Mouse (Mus musculus) liver, embryonic 13.5 days (tissue): Measurements from ENCODE around the gene Rtl9. TPM values are rescaled to one million over a fixed set of nuclear protein-coding genes. Genes with fewer than 3 reads are reported as not detected.

Source experiments
- ATAC-seq: fragments of 200-750 bp; cut with Nextera tagmentation; 2 replicates; pipeline ENCODE4 v1.8.0; 2017; ENCODE audit warnings: low read depth, mild to moderate bottlenecking, moderate number of reproducible peaks, moderate library complexity
- DNase-seq: peaks from one replicate; pipeline ENCODE4 v3.0.0; 2022
- H3K27ac ChIP-seq: fragments of 300-500 bp; sonication (generic); 2 replicates; pipeline ENCODE4 v1.5.1; 2015; ENCODE audit warnings: moderate library complexity, mild to moderate bottlenecking, inconsistent platforms
- H3K27me3 ChIP-seq: fragments of 300-500 bp; sonication (generic); 2 replicates; pipeline ENCODE4 v1.6.1; 2015; ENCODE audit warnings: mild to moderate bottlenecking, inconsistent platforms
- H3K36me3 ChIP-seq: fragments of 300-500 bp; sonication (generic); 2 replicates; pipeline ENCODE4 v1.6.1; 2015; ENCODE audit warnings: mild to moderate bottlenecking, inconsistent platforms
- H3K4me1 ChIP-seq: fragments of 300-500 bp; sonication (generic); replicated peaks from 2 replicates; pipeline ENCODE4 v1.6.1; 2015; ENCODE audit warnings: inconsistent platforms
- H3K4me2 ChIP-seq: fragments of 300-500 bp; sonication (generic); 2 replicates; pipeline ENCODE4 v1.6.1; 2015; ENCODE audit warnings: inconsistent platforms, mild to moderate bottlenecking, moderate library complexity
- H3K4me3 ChIP-seq: fragments of 300-500 bp; sonication (generic); replicated peaks from 2 replicates; pipeline ENCODE4 v1.5.1; 2015; ENCODE audit warnings: mild to moderate bottlenecking, inconsistent platforms
- H3K9ac ChIP-seq: fragments of 300-500 bp; sonication (generic); 2 replicates; pipeline ENCODE4 v1.6.1; 2015; ENCODE audit warnings: mild to moderate bottlenecking, inconsistent platforms
- H3K9me3 ChIP-seq: fragments of 300-500 bp; sonication (generic); replicated peaks from 2 replicates; pipeline ENCODE4 v1.6.1; 2016; ENCODE audit warnings: inconsistent platforms
- WGBS: fragments of 180-500 bp; shearing (Covaris S2); methylation state at CpG from one replicate; pipeline ENCODE4 v1.1.7; 2015; ENCODE audit not compliant: insufficient replicate concordance; 5-methylcytosine and 5-hydroxymethylcytosine counted together
- polyA plus RNA-seq: library from polyadenylated mRNA; unstranded; fragments of >200 nt; fragmentation: Nextera tagmentation; extraction: Ambion mirVana; gene quantifications from 2 replicates; pipeline ENCODE4 v1.2.1, GENCODE M21; 2015

The Rtl9 gene
- 0.02 TPM in 1 of 2 replicates, not detected in the other for polyA plus RNA-seq

DNA sequence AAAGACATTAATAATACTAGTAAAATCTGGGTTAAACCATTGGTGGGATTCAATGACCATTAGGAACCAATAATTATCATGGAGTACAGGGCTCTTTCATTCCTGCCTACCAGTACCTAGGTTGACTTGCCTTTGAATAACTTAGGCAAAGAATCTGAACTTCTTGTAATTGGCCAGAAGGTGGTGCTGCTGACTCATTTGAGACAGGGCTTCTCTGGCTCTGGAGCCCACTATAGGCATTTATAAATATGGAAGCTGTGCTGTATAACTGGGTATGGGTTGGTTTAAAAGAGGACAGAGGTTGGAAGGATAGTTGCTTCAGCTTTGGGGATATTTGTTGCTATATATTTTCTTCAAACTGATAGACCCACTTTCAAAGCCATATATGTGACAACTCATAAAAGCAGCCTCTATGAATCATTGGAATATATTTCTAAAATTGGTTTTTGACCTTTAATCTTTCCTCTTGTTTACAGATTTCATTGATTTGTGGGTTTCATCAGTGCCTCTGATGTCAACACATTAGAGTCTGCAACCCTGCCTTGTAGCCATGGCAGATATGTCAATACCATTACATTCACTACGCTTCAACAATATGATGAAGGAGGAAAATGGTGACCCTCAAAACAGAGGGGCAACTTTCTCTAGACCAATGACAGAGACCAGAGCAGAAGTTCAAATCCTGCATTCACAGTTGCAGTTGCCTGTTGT, at the start of gene Rtl9:
Gene Rtl9 (plus strand): TSS at position 551 of the 711 bp plus-strand sequence.
- DNase-seq (no peak), ATAC-seq (no peak)
- Histone ChIP-seq H3K27ac (no peak within 1 kb of the TSS), H3K9ac (no peak within 1 kb of the TSS), H3K27me3 (no peaks in the 10 kb centered on the region), H3K4me2 (no peak within 1 kb of the TSS), H3K4me1 (no peaks in the 10 kb centered on the region), H3K9me3 (no peaks in the 10 kb centered on the region), H3K36me3 (no peaks in the 10 kb centered on the region), H3K4me3 (no peak within 1 kb of the TSS)
- 96% methylated on average over 1 of the region's 1 CpGs for whole genome bisulfite sequencing

DNA sequence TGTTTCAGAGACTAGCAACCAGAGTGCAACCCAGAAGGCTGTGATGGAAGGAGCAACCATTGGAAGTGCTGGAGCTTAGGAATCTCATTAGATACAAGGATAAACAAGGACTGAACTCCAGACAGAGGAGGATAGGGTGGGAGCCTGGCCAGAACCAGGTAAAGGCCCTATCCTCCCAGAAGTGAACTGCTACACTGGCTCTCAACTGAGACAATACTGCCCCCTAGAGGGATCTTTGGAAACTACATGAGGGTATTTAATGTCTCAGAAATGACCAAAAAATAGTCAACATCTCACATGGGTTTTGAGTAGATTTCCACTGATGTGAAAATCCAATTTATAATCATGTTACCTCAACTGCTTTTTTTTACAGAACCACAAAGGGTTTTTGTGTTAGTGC, 47.9 kb upstream of the Rtl9 start:
- Histone ChIP-seq H3K4me1 (peaks cover 5% of the 10 kb centered on the region), H3K4me2 (no peak overlapping the region), H3K9me3 (no peaks in the 10 kb centered on the region), H3K9ac (no peak overlapping the region), H3K27me3 (0 out of 2 replicates have a peak, but pooled peaks cover 7% of the 10 kb centered on the region), H3K27ac (no peak overlapping the region), H3K36me3 (no peaks in the 10 kb centered on the region), H3K4me3 (no peak overlapping the region)
- DNase-seq (peak; percentile 19), ATAC-seq (peak; percentile 58; the same call in 1 of the 2 replicates)

DNA sequence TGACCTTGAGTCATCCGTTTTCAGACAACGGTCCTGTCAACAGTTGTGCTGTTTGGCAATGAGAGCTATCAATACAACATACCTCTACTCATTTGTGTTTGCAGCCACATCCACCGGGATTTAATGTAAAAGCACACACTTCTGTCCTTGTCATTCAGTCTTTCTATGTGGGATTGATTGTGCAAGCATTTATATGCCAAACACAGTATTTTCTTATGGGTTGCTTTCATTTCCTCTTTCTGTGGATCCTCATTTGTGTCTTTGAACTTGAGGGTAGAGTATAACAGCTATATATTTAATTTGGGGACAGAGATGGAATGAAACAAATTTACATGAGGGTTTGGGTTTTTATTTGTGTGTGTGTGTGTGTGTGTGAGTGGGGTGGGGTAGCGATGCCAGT, 47.5 kb upstream of the Rtl9 start:
- no peak for ATAC-seq
- H3K4me1 ChIP-seq = peaks cover under 1% of the 10 kb centered on the region
- no peak overlapping the region for H3K4me3 ChIP-seq
- no peaks in the 10 kb centered on the region for H3K9me3 ChIP-seq
- DNase-seq = no peak
- 64% methylated on average over 4 of the region's 4 CpGs for WGBS
- no peak overlapping the region for H3K4me2 ChIP-seq
- no peak overlapping the region for H3K27ac ChIP-seq
- H3K36me3 ChIP-seq = no peaks in the 10 kb centered on the region
- H3K9ac ChIP-seq = no peak overlapping the region
- 0 out of 2 replicates have a peak, but pooled peaks cover 7% of the 10 kb centered on the region for H3K27me3 ChIP-seq

- Histone ChIP-seq H3K9ac (no peak overlapping the region), H3K9me3 (no peaks in the 10 kb centered on the region), H3K27ac (no peak overlapping the region), H3K4me3 (no peak overlapping the region), H3K27me3 (peaks cover 27% of the 10 kb centered on the region), H3K4me1 (no peaks in the 10 kb centered on the region), H3K36me3 (no peaks in the 10 kb centered on the region), H3K4me2 (peak overlapping the region; percentile 24; the same call in 1 of the 2 replicates)
- DNase-seq (peak; percentile 23), ATAC-seq (no peak)
- 5% methylated on average over 12 of the region's 12 CpGs for WGBS
These were observed 40.6 kb upstream of the Rtl9 start for GRCm38 (mm10) chrX:143058829-143059228.

DNA sequence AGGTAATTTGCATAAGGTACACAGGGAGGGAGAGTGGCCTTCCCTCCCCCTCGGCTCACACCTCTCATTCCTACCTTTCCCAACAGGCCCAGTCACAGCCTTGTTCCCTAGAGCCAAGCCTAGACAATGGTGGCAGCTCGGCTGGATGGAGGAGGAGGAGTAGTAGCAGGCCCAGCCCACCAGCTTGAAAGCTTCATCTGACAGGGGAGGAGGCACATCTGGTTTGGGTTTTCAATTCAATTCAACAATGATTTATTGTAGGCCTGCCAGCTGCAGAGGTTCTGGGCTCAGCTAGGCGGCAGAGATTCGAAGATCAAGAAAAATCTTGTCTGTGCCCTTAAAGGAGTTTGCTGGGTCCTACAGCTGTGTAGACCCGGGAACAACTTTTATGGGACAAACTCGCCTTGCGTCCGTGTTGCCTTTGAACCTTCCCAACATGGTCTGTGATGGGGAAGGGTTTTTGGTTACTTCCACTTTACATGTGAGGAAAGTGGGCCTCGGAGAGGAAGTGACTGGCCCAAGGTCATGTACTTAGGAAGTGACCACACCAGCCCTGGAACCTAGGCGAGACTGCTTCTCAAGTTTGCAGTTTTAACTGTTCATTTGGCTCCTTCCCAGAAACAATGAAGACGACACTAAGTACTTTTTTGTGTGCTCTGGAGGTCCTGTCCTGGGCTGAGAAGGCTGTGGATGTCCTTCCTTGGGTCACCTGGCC, 36.6 kb upstream of the Rtl9 start:
- ATAC-seq = no peak
- Histone ChIP-seq H3K9me3 (no peaks in the 10 kb centered on the region), H3K4me3 (no peak overlapping the region), H3K36me3 (no peaks in the 10 kb centered on the region), H3K27me3 (peaks cover 25% of the 10 kb centered on the region), H3K9ac (no peak overlapping the region), H3K27ac (no peak overlapping the region), H3K4me1 (no peaks in the 10 kb centered on the region), H3K4me2 (no peak overlapping the region)
- WGBS = 54% methylated on average over 11 of the region's 11 CpGs
- DNase-seq = no peak

- Histone ChIP-seq H3K4me1 (no peaks in the 10 kb centered on the region), H3K9me3 (no peaks in the 10 kb centered on the region), H3K27ac (no peak overlapping the region), H3K9ac (no peak overlapping the region), H3K27me3 (peaks cover 25% of the 10 kb centered on the region), H3K36me3 (no peaks in the 10 kb centered on the region), H3K4me2 (no peak overlapping the region), H3K4me3 (no peak overlapping the region)
- WGBS = 46% methylated on average over 7 of the region's 7 CpGs
- DNase-seq (no peak), ATAC-seq (no peak)
These were observed 35.6 kb upstream of the Rtl9 start for GRCm38 (mm10) chrX:143063780-143064179.

DNA sequence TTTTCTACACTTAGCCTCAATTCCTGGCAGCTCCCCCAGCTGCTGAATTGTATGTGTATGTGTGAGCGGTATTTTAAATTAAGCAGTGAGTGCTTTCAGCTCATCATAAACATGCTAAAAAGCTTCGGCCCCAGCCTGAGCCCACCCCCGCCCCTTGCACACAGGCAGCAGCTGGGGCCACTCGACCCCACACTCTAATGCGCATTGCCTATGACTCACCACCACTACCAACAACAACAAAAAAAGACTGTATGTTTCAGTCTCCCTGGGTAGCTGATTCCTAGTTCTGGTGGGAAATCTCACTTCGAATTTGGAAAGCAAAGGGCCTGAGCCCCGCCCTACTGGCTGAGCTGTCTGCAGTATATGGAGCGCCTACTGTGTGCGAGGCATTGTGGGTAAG, 35.1 kb upstream of the Rtl9 start:
- H3K4me3 ChIP-seq = no peak overlapping the region
- no peak for ATAC-seq
- no peak overlapping the region for H3K4me2 ChIP-seq
- H3K9me3 ChIP-seq = no peaks in the 10 kb centered on the region
- H3K9ac ChIP-seq = no peak overlapping the region
- no peak overlapping the region for H3K27ac ChIP-seq
- H3K4me1 ChIP-seq = no peaks in the 10 kb centered on the region
- peaks cover 21% of the 10 kb centered on the region for H3K27me3 ChIP-seq
- no peak for DNase-seq
- 63% methylated on average over 9 of the region's 9 CpGs for WGBS
- H3K36me3 ChIP-seq = no peaks in the 10 kb centered on the region

DNA sequence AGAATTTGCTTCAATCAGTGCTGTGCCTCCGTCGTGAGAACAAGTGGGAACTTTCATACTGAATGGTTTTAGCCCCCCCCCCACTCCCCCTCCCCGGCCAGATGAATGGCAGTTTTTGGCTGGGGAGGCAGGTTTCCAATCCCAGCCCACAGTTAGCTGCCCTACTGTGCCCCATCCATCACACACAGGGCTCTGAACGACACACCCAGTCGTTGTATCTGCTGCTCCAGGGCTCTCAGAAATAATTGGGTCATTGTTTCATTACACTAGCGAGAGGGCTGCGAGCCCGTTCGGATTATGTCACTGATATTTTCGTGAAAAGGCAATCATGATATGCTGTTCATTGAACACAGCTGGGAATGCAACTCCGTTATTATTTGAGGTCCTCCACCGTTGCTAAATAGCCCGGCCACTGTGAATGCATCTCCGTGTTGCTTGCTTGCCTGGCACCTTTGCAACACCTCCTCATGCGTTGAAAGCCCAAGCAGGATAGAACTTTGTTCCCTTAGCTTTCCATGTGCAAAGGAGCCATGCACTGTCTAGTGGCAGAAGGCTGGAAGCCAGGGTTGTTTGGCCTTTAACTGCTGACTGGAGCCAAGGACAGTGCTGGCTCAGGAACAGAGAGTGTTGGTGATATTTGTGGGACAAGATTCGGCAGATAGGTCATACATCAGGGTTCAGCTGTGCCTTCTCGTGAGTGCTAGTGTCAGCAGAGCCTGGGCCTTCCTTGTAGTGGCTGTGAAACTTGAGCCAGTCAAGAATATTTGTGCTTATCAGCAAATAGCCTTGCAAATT, 32.9 kb upstream of the Rtl9 start:
- Histone ChIP-seq H3K27me3 (0 out of 2 replicates have a peak, but pooled peaks cover 7% of the 10 kb centered on the region), H3K4me3 (no peak overlapping the region), H3K9ac (no peak overlapping the region), H3K4me2 (no peak overlapping the region), H3K9me3 (no peaks in the 10 kb centered on the region), H3K4me1 (no peaks in the 10 kb centered on the region), H3K27ac (no peak overlapping the region), H3K36me3 (no peaks in the 10 kb centered on the region)
- DNase-seq = no peak
- ATAC-seq = no peak
- 61% methylated on average over 17 of the region's 17 CpGs for WGBS

DNA sequence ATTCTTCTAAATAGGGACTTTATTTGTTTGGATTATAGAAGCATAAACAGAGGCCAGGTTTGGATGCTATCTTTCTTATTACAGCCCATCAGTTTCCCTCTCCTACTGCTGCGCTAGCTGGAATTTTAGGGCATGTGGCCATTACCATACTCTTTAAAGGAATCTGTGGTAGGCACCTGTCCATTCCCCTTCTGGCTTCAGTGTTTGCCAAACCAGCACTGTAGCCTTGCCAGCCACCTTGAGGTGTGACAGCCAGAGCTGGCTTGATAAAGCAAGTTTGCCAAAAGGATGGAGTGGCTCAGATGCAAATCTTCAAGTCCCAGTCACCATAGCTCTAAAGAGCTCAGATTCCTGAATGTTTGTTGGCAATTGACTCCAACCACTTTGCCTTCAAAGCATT, 32.3 kb upstream of the Rtl9 start:
- H3K27ac ChIP-seq = no peak overlapping the region
- no peaks in the 10 kb centered on the region for H3K4me1 ChIP-seq
- ATAC-seq (no peak), DNase-seq (no peak)
- H3K4me2 ChIP-seq = no peak overlapping the region
- H3K27me3 ChIP-seq = 0 out of 2 replicates have a peak, but pooled peaks cover 7% of the 10 kb centered on the region
- H3K4me3 ChIP-seq = no peak overlapping the region
- H3K9ac ChIP-seq = no peak overlapping the region
- no peaks in the 10 kb centered on the region for H3K36me3 ChIP-seq
- no peaks in the 10 kb centered on the region for H3K9me3 ChIP-seq
- 76% methylated on average over 1 of the region's 1 CpGs for WGBS

DNA sequence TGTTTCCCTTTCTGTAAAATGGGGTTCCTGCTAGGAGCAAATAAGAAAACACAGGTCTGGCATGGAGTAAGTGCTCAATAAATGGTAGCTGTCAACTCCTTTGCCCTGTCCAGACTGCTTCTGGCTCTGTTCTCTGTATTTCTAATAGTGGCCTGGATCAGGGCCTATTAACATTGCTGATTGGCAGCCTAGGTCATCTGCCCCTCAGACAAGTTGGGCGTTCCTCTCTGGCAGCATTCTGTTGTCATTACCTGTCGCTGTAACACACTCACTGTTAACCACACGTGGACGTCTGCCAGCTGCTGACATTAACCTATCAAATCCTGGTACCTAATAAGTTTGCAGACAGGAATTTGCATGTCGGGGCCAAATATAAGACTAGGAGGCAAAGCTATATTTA, 31.8 kb upstream of the Rtl9 start:
- DNase-seq (no peak), ATAC-seq (no peak)
- H3K36me3 ChIP-seq = no peaks in the 10 kb centered on the region

More for the DNA sequence above, 31.8 kb upstream of the Rtl9 start:
- Histone ChIP-seq H3K4me1 (no peaks in the 10 kb centered on the region), H3K9me3 (no peaks in the 10 kb centered on the region), H3K27ac (no peak overlapping the region), H3K4me3 (no peak overlapping the region), H3K9ac (no peak overlapping the region), H3K27me3 (0 out of 2 replicates have a peak, but pooled peaks cover 4% of the 10 kb centered on the region), H3K4me2 (no peak overlapping the region)
- 51% methylated on average over 5 of the region's 5 CpGs for WGBS
